Mouse (Mus musculus) liver, embryonic 14.5 days (tissue): ENCODE measurements at regions not wholly inside any gene's neighbourhood (a gene's known extent, or its start where the extent isn't known, plus 50 kb on each side); places are given as distances from the start of the nearest gene placed in this dataset.

Experiments used
- CTCF ChIP-seq: IDR thresholded peaks from 2 replicates; pipeline ENCODE4 v1.5.1; 2016; ENCODE audit warnings: antibody characterized with exemption, low read depth, control low read depth
- EP300 ChIP-seq: IDR thresholded peaks from 2 replicates; pipeline ENCODE4 v1.6.1; 2016; ENCODE audit warnings: antibody characterized with exemption, low read depth

GRCm38 (mm10) chr2:50983883-50984410, 165.0 kb downstream of the Rnd3 start:
- TF ChIP-seq CTCF: no peak
- TF ChIP-seq EP300: no peak
